Mouse (Mus musculus) frontal cortex, postnatal 25 days (tissue): ENCODE measurements around the gene Atp9a.
A peak's percentile ranks its signal among the peaks of the same experiment; 100 is the strongest.

Experiments
- DNase-seq, 2 experiments: peaks; one replicate each; pipeline ENCODE4 v3.0.0; 2022; ENCODE audit warnings: low spot score in 2 of 2

Gene Atp9a

DNA sequence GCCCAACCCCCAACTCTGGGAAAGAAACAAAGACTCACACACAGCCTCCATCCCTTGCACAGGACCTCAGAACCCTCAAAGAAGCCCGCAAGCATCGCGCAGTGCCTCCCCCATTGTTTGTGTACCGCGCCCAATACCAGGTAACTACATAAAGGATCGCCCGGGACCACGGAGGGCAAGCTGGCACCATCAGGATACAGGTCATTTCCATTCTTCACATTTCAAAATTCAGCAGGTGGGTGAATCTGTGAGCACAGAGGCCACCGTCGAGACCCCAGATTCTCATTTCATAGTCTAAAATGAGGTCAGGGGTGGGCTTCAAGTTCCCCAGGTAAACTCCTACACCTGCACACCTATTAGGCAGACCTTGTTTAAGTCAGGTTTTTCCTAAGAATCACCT, 1.7 kb downstream of the Atp9a start:
- DNase-seq, result no peak

DNA sequence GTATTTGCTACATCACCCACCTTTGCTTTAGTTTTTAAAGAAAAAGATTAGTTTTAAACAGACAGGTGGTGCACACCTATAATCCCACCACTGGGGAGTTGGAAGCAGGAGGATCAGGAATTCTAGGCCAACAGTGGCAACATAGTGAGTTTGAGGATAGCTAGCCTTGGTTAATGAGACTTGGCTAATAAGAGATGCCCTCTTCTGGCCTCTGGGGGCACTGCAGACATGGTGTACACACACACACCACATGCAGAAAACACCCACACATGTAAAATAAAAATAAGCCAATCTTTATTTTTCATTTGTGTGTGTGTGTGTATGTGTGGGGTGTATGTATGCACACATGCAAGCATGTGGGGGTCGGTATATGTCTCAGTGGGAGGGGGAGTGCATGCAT, 3.4 kb downstream of the Atp9a start:
- DNase-seq, result no peak

DNA sequence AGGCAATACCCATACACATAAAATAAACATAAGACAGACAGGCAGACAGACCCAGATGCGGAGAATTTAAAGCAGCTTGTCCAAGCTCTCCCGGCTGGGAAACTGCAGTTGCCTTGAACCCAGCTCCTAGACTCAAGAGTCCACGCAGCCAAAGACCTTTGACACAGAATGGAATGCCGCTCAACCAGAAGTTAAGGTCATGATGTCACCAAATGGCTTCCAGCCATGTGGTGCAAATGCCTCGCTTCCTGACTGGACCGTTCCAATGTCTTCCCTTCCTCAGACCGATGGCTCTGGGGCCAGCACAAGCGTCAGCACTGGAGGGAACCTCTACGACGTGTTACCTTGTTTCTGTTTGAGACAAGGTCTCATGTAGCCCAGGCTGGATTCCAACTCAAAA, 4.3 kb downstream of the Atp9a start:
- no peak for DNase-seq

DNA sequence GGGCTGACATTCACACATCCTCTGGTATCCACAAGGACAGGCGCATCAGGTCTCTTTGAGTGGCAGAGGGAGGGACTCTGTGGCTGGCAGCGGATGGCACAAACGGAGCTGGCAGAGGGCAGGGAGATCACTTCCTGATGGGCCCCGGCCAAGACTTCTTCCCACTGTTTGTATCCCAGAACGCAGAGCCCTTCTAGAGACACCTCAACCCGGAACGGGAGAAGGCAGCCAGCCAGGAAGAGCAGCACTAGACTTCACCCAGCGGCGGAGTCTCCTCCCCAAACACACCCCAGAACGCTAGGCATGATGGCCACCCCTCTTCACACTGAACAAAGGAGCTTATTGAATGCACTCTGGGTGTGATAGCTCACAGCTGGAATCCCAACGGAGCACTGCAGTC, 8.2 kb downstream of the Atp9a start:
- DNase-seq, result no peak

DNA sequence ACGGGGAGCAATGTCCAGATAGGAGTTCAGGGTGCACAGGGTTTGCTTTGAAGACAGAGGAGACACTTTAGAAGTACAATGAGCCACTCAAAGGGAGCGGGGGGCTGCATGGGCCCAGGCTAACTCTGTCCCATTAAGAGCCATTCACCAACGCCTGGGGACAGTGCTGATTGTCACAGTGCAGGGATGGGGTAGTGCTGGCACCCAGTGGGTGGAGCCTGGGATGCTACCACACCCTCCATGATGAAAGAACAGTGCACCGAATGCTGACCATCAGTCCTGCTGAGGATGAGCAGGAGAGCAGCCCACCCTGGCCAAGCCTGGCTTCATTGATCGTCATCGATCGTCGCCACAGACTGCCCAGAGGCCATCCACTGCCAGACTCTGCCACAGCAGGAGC, 11.0 kb downstream of the Atp9a start:
- no peak for DNase-seq

DNA sequence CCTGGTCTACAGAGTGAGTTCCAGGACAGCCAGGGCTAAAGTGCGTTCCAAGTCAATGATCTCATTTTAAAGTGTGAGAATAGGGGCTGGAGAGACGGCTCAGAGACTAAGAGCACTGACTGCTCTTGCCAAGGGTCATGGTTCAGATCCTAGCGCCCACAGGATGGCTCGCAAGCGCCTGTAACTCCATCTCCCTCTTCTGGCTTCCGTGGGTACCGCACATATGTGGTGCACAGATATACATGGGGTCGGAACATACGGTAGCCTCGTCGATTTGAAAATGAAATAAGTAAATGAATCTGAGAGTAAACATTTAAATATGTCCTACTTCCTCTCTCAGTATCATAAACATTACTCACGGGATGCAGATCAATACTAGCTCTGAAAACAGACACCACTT, 12.5 kb downstream of the Atp9a start:
- no peak for DNase-seq

DNA sequence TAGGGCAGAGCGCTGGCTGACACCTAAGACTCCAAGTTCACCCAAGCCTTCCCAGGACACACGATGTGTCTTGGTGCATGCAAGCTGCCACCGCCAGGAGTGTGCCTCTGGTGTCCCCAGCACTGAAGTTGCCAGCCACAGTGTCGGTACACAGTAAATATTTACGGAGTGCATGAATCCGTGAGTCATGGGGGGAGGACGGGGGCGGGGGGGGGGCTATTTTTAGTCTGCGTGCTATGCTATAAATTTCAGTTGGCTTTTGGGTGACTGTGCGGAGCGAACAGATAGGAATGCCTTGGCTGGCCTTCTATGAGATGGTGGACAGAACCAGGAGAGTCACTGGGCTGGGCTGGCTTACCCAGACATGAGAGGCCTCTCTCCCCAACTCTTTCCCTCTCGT, 14.2 kb downstream of the Atp9a start:
- no peak for DNase-seq

DNA sequence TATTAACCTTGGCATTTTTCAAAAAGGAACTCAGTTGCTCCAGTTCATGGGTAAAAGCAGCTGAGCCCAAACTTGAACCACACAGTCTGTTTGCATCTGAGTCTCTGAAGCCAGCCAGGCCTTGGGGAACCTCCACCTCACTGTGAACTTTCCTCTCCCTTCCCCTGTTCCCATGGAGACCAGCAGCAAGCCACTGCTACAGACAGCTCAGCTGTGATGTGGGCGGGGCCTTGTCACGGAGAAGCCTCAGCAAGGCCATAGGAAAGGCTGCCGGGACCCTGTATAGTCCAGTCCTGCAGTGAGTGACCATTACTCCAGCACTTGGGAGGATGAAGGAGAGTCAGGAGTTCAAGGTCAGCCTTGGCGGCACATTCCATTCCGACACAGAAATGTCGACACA, 16.2 kb downstream of the Atp9a start:
- no peak for DNase-seq

DNA sequence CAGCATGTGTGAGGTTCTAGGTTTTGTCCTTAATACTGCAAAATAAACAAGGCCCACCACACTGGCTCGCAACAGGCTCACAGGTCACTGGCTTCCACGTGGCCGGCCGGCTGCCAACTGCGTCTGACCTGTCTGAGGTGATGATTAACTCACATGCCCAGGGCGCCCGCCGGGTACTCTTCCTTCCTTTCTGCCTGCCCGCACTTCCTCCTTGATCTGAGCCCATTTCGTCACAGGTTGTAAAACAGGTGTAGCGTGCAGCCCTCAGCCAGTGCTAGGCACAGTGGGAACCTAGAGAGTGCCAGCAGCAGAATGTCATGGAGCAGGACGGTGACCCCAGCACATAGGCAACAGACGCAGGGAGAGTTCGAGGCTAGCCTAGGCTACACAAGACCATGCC, 20.9 kb downstream of the Atp9a start:
- no peak for DNase-seq

DNA sequence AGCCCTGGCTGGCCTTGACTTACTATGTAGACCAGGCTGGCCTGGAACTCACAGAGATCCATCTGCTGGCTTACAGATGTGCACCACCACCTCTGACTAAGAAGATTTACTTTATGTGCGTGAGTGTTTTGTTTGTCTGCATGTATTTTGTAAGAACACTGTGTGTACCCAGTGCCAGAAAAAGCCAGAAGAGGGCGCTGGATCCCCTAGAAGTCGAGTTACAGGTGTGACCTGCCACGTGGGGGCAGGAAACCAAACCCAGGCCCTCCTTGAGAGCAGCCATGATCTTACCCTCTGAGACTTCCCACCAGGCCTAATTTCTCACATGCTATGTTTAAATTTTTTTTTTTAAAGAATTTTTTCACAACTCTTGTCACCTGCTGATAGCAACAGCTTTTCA, 22.5 kb downstream of the Atp9a start:
- DNase-seq, result no peak

DNA sequence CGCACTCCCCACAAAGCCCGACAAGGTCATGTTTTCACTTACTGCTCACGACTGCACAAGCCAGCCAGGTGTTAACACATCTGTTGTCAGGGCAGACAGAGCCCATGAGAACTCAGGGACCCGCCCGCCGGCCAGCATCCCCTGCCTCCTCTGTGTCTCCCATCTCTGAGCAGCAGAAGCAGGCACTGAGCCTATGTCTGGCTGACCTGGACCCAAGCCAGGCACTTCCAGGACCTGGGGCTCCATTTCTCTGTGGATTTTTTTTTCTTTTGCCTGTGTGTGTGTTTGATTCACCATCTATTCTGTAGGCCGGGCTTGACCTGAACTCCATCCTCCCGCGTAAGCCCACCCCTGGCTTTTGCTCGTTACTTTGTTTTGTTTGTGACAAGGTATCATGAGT, 23.5 kb downstream of the Atp9a start:
- DNase-seq, result no peak

DNA sequence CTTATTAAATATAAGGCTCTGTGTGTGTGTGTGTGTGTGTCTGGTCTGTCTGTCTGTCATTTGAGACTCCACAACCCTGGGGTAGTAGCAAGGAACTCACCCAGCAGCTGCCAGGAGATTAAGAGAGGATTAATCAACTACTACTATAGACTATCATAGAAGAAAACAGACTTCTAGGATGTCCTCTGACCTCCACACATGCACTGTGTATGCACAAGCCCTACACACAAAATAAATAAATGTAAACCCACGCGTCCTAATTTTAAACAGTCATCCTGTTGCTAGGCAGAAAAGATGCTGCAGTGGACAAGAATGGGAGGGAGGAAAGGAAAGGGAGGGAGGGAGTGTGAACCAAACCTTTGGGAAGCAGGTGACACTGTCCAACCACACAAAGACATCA, 23.9 kb downstream of the Atp9a start:
- no peak for DNase-seq

DNA sequence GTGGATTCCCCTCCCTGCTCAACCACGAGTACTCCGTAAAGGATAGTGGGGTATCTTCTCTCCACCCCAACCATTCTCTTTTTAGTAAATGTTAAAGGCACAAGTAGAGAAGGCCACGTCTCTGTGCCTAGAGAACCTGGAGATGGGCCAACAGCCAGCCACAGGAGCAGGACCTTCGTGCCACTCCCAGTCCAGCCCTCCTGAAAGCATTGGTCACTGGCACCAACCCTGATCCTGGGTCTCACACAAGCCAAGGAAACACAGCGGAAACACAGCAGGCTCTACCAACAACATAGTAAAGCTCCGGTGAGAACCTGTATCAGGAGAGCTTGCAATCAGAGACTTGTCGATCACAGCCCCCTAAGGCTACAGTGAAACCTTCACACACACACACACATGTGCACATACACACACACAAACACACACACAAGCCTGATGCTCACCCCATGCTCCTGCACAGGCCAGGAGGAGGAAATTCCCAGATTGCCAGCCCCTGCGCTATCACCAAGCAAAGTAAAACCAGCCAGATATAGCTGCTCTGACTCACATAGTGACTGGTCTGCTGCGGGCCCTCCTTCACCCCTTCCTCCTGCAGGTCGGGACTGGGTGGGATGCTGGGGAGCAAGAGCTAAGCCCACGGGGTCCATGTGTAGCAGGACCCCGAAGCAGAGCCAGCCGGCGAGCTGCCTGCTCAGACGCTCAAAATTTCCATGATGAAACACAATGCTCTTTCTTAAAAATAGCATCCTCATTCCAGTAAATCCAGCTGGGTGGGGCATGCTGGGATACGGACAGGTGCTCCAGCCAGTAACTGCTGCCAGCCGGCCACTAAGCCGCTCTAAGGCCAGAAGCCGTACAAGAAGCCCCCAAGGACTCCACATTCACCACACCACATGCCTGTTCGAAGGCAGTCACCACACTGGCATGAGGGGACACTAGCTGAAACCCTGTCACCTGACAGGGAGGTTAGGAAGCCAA, 29.7 kb downstream of the Atp9a start:
- no peak for DNase-seq

DNA sequence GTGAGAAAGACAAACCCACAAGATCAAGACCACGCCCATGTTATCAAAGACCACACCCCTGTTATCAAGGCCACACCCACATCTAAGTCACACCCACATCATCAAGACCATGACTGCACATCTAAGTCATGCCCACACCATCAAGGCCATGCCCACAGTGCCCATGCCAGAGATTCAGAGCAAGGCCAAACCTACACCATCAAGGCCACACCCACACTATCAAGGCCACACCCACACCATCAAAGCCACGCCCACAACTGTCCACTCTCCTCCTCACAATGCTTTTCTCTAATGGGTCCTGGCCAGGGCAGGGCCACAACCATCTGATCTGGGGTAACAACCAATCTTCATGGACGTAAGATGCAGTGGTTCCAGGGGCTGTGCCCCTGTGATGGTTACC, 31.2 kb downstream of the Atp9a start:
- DNase-seq, result no peak

DNA sequence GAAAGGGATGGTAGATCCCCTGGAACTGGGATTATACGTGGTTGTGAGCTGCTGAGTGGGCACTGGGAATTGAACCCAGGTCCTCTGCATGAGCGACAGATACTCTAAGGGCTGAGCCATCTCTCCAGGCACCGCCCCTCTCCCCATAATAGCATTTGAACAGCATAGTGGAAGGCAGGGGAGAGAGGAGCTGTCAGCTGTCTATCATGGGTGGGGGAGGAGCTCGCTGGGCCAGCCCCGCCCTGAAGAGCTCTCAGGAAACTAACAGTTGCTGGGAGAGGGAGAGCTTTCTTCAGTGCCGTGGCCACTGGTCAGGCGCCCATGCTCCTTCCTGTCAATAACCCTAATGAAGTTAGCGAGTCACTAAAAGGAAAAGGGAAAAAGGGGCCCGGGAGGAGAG, 34.4 kb downstream of the Atp9a start:
- no peak for DNase-seq

DNA sequence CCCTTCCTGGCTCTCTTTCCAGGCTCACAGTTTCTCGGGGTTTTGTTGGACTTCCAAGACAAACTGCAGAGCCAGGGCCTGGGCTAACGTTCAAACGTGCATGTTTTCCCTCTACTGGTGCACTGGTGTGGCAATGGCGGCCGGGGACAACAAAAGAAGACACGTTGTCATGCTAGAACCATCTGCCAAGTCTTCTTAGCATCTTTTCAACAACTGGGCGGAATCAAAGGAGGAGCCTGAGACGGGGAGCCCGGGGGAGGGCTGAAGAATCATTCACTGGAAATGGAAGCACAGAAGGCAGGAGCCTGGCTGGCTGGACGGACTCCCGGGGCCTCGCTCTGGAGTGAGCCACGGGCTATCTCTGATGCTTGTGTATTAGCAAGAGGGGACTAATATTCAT, 39.9 kb downstream of the Atp9a start:
- DNase-seq, result no peak

DNA sequence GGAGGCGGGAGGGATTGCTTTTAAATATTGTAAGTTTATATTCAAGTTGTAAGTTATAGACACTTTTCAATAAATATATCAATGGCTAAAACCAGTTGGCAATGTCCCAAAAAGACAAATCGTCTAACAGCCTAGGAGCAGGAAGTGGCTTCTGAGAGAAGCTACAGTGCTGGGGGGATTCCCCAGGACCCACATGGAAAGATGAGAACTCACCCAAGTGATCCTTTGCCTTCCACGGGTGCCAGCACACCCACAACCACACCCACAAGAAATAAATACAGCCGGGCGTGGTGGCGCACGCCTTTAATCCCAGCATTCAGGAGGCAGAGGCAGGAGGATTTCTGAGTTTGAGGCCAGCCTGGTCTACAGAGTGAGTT, 47.2 kb downstream of the Atp9a start:
- no peak for DNase-seq

DNA sequence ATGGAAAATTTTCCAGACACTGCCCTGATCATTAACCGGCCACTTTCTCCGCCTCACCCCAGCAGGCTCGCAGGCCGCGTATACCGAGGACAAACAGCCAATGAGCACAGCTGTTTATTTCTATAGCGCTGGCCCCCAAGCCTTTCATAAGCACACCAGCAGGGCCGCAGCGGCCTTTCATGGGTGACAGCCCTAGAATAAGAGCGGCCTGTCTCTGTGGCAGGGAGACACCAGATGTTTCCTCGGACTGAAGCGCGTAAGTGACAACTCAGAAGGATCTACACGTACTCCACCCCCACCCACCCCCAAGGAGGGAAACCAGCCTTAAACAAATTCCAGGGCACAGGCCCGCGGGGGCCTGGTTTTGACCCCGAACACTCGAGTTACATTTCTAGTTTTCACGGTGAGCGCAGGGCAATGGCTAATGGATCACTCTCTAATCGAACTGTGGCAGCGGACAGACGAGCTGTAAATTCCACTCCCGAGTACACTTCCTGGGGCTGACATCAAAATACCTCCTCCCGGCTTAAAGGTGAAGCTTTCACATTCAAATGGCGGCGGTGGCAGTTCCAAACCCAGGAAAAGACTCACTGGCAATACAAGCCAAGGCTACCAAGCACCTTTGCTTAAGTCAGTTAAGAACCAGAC, 47.7 kb downstream of the Atp9a start:
- no peak for DNase-seq

DNA sequence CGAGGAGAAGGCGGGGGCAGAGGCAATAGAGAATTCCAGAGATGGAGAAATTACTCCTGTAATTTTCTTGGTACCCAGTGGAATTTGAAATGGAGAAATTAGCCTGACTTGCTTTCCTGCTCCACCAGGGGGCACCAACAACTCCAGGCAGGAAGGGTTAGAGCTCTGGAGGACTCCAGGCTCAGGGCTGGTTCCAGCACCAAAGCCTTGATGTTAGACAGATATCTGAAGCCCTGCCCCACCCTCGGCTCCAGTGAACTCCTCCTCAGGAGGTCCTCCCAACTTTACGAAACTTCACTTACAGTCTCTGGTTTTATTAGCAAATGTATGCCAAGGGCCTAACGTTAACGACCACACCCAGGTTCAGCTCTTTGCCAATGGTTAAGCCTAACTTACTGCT, 50.4 kb downstream of the Atp9a start:
- peak; percentile 56 to 66 for DNase-seq

DNA sequence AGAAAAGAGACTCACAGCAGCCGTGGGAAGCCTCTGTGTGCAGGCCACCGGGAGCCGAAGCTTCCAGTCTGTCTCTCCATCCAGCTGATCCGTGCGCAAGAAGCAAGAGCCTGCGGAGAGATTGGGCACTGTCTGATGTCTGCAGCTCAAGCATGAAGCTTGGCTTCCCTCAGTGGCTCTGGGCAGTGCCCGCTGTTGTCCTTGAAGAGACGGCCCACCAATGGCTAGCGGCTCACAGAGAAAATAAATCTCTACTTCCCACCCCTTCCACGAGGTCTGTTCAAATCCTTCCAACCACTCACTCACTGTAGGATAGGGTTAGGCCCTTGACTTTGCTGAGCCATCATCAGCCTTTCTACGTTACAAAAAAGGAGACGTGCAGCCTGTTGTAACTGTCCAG, 54.9 kb downstream of the Atp9a start:
- DNase-seq, result no peak

DNA sequence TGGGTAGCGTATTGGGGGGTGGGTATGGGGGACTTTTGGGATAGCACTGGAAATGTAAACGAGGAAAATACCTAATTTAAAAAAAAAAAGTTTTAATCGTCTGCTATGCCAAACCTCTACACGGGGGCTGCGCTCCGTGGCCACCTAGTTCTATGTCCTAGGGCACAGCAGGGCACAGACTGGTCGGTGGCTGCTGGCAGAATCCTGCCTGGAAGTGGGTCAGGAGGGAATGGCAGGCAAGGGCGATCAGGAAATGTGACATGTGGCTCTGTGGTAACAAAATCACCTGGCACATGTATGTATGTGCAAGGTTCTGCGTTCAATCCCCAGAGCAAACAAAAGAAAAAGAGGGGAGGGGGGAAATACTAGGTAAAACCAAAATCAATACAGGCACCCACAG, 56.3 kb downstream of the Atp9a start:
- DNase-seq, result no peak

DNA sequence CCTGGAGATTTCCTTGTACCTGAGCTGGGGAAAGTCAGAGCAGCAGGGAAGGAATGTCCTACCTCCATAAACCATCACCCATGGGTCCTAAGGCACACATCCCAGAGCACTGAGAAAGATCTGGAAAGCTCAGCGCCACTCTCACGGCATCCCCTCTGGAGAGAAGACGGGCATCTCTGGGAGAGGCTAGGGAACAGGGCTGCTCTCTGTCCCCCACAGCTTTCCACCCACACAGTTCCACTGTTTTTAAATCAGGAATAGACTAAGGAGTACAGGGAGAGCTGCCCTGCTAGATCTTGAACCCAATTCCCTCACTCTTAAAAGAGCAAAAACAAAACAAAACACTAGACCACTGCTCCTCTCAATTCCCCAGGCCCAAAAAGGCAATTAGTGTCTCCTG, 57.5 kb downstream of the Atp9a start:
- DNase-seq, result no peak

DNA sequence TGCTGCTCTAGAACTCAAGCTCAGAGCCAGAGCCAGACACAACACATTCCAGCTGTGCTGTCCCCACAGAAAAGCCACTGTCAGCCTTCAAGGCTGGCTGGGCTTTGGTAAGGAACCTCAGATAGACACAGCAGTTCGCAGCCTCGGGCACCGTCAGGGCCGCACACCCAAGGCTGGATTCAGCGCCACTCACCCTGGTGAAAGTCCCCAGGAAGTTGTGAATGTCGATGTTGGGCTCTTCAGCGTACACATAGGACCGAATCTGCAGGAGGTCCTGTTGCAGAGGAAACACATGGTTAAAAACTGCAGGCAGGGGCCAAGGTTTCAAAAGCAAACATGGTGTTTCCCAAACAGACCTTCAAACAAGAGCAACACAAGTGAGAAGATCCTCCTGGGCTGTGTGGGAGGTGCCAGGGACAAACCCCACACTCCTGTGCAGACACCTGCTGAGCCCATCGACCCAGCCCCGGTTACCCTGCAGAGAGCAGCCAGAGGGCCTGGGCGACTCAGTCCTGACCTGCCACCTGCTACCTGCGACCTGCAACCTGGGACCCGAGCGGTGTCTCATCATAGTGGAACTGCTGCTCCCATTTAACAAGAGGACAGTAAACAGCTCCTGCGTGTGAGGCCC, 58.6 kb downstream of the Atp9a start:
- DNase-seq, result no peak
